Mouse (Mus musculus) megakaryocyte, embryonic 14.5 days (primary cell): ENCODE data around the gene Rnd1.

Experiments used
- FLI1 ChIP-seq: IDR thresholded peaks from 2 replicates; pipeline ENCODE4 v1.6.1; 2012; ENCODE audit warnings: low read length, inconsistent platforms, mixed read lengths
- GATA1 ChIP-seq: IDR thresholded peaks from 3 replicates; pipeline ENCODE4 v1.6.1; 2012; ENCODE audit warnings: mixed read lengths, low read length, inconsistent platforms, borderline replicate concordance

- no peak for TF ChIP-seq GATA1
- no peak for TF ChIP-seq FLI1
These were observed 12.4 kb upstream of the Rnd1 start for GRCm38 (mm10) chr15:98689682-98690081.
